Mouse (Mus musculus) heart, embryonic 16.5 days (tissue): ENCODE data around the gene Gpm6b. TPM values are rescaled to one million over a fixed set of nuclear protein-coding genes. Genes with fewer than 3 reads are reported as not detected.
A peak's percentile ranks its signal among the peaks of the same experiment; 100 is the strongest.

Experiments used
- ATAC-seq: fragments of 200-750 bp; cut with Nextera tagmentation; replicated peaks from 2 replicates; pipeline ENCODE4 v1.8.0; 2017; ENCODE audit warnings: moderate number of reproducible peaks; ENCODE audit not compliant: insufficient read depth, low FRiP score; ENCODE audit errors: extremely low read depth
- H3K27ac ChIP-seq: fragments of 300-500 bp; sonication (generic); 2 replicates; pipeline ENCODE4 v1.5.1; 2014; ENCODE audit warnings: mild to moderate bottlenecking, low read length, control low read depth, moderate library complexity
- H3K27me3 ChIP-seq: fragments of 300-500 bp; sonication (generic); 2 replicates; pipeline ENCODE4 v1.6.1; 2014; ENCODE audit warnings: low read length, mixed read lengths; ENCODE audit not compliant: control insufficient read depth, insufficient read depth
- H3K36me3 ChIP-seq: fragments of 300-500 bp; sonication (generic); 2 replicates; pipeline ENCODE4 v1.6.1; 2014; ENCODE audit not compliant: control insufficient read depth, insufficient read depth
- H3K4me1 ChIP-seq: fragments of 300-500 bp; sonication (generic); 2 replicates; pipeline ENCODE4 v1.6.1; 2014; ENCODE audit warnings: low read length, mixed read lengths; ENCODE audit not compliant: control insufficient read depth, insufficient read depth
- H3K4me2 ChIP-seq: fragments of 300-500 bp; sonication (generic); 2 replicates; pipeline ENCODE4 v1.6.1; 2014; ENCODE audit warnings: low read depth, mild to moderate bottlenecking, control low read depth, low read length
- H3K4me3 ChIP-seq: fragments of 300-500 bp; sonication (generic); 2 replicates; pipeline ENCODE4 v1.5.1; 2014; ENCODE audit warnings: mild to moderate bottlenecking, control low read depth, low read length
- H3K9ac ChIP-seq: fragments of 300-500 bp; sonication (generic); 2 replicates; pipeline ENCODE4 v1.6.1; 2014; ENCODE audit warnings: low read length, control low read depth
- H3K9me3 ChIP-seq: fragments of 300-500 bp; sonication (generic); replicated peaks from 2 replicates; pipeline ENCODE4 v1.6.1; 2016; ENCODE audit warnings: low read length; ENCODE audit not compliant: control insufficient read depth
- WGBS: fragments of 180-500 bp; shearing (Covaris S2); extraction: QIAGEN DNeasy Blood & Tissue Kit; methylation state at CpG from one replicate; pipeline ENCODE4 v1.1.7; 2014; 5-methylcytosine and 5-hydroxymethylcytosine counted together
- polyA plus RNA-seq: library from polyadenylated mRNA; unstranded; fragments of >200 nt; fragmentation: Nextera tagmentation; extraction: Ambion mirVana; gene quantifications from 2 replicates; pipeline ENCODE4 v1.2.1, GENCODE M21; 2015

The Gpm6b gene
- polyA plus RNA-seq, 1 experiment from 2014 or later: 6.5 TPM

DNA sequence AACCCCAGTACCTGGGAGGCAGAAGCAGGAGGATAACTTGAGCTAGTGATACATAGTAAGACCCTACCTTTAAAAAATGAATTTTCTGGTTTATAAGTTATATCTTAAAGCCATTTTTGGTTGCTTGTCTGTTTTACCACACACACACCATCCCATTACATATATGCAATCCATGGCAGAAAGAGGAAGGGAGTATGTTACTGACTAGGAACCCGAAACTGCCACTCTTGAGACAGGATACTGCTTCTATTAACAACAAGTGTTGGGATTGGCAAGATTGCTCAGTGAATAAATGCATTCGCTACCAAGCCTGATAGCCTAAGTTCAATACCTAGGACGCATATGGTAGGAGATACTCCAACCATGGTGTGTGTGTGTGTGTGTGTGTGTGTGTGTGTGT, 117.6 kb downstream of the Gpm6b start:
- Histone ChIP-seq H3K36me3 (no peaks in the 10 kb centered on the region), H3K4me1 (no peaks in the 10 kb centered on the region), H3K9me3 (no peaks in the 10 kb centered on the region), H3K9ac (no peak overlapping the region), H3K27me3 (no peaks in the 10 kb centered on the region), H3K4me3 (no peak overlapping the region), H3K4me2 (no peak overlapping the region), H3K27ac (no peak overlapping the region)
- 85% methylated on average over 3 of the region's 3 CpGs for WGBS
- ATAC-seq: no peak

- H3K4me2 ChIP-seq: no peak overlapping the region
- H3K27ac ChIP-seq: no peak overlapping the region
- H3K9me3 ChIP-seq: no peaks in the 10 kb centered on the region
- H3K4me3 ChIP-seq: no peak overlapping the region
- 61% methylated on average over 2 of the region's 2 CpGs for WGBS
- H3K27me3 ChIP-seq: no peaks in the 10 kb centered on the region; the same call in 1 of the 2 replicates
- no peaks in the 10 kb centered on the region for H3K4me1 ChIP-seq
- ATAC-seq: no peak
- H3K9ac ChIP-seq: no peak overlapping the region
- H3K36me3 ChIP-seq: no peaks in the 10 kb centered on the region
These were observed 120.2 kb downstream of the Gpm6b start for GRCm38 (mm10) chrX:166358955-166359354.

DNA sequence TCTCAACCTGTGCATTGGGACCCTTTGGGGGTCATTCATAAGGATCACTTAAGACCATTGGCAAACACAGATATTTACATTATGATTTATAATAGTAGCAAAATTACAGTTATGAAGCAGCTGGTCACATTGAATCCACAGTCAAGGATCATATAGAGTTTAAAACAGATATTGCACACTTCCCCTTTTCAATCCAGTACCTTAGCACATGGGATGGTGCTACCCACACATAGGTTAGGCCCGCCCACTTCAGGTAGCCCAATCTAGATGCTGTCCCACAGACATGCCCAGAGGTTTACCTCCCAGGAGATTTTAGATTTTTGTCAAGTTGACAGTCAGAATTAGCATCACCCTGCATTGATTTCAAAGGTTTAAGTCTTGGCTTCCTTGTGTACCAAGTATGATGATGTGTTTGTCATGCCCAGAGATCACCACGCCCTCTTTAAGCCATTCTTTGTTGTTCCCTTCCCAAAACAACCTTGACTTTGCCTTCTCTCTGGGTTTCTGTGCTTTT, 121.3 kb downstream of the Gpm6b start:
- H3K9ac ChIP-seq: no peak overlapping the region

GRCm38 (mm10) chrX:166360455-166360854, 121.7 kb downstream of the Gpm6b start:
- Histone ChIP-seq H3K4me1 (no peaks in the 10 kb centered on the region), H3K9ac (no peak overlapping the region), H3K36me3 (no peaks in the 10 kb centered on the region), H3K4me3 (no peak overlapping the region), H3K27ac (no peak overlapping the region), H3K4me2 (no peak overlapping the region), H3K27me3 (no peaks in the 10 kb centered on the region; the same call in 1 of the 2 replicates), H3K9me3 (no peaks in the 10 kb centered on the region)
- 77% methylated on average over 4 of the region's 4 CpGs for WGBS
- ATAC-seq: no peak

More for the DNA sequence above, 121.3 kb downstream of the Gpm6b start:
- H3K9me3 ChIP-seq: no peaks in the 10 kb centered on the region
- no peak overlapping the region for H3K27ac ChIP-seq
- H3K4me3 ChIP-seq: no peak overlapping the region
- no peak overlapping the region for H3K4me2 ChIP-seq
- no peaks in the 10 kb centered on the region for H3K4me1 ChIP-seq
- 77% methylated on average over 2 of the region's 2 CpGs for WGBS
- no peaks in the 10 kb centered on the region for H3K36me3 ChIP-seq
- H3K27me3 ChIP-seq: no peaks in the 10 kb centered on the region; the same call in 1 of the 2 replicates
- ATAC-seq: no peak

- WGBS: 74% methylated on average over 8 of the region's 8 CpGs
- no peak overlapping the region for H3K4me2 ChIP-seq
These were observed 126.9 kb downstream of the Gpm6b start for GRCm38 (mm10) chrX:166365458-166366213.

GRCm38 (mm10) chrX:166376681-166377328, 138.1 kb downstream of the Gpm6b start:
- WGBS: 69% methylated on average over 9 of the region's 9 CpGs
- Histone ChIP-seq H3K9ac (no peak overlapping the region), H3K36me3 (no peaks in the 10 kb centered on the region), H3K4me3 (no peak overlapping the region), H3K4me1 (no peaks in the 10 kb centered on the region), H3K27ac (no peak overlapping the region), H3K27me3 (no peaks in the 10 kb centered on the region), H3K9me3 (no peaks in the 10 kb centered on the region), H3K4me2 (no peak overlapping the region)
- no peak for ATAC-seq

More at GRCm38 (mm10) chrX:166365458-166366213, 126.9 kb downstream of the Gpm6b start:
- no peak overlapping the region for H3K4me3 ChIP-seq
- H3K9ac ChIP-seq: no peak overlapping the region
- no peak overlapping the region for H3K27ac ChIP-seq
- no peaks in the 10 kb centered on the region; the same call in 1 of the 2 replicates for H3K27me3 ChIP-seq
- no peaks in the 10 kb centered on the region for H3K36me3 ChIP-seq
- H3K4me1 ChIP-seq: no peaks in the 10 kb centered on the region
- ATAC-seq: no peak
- no peaks in the 10 kb centered on the region for H3K9me3 ChIP-seq

DNA sequence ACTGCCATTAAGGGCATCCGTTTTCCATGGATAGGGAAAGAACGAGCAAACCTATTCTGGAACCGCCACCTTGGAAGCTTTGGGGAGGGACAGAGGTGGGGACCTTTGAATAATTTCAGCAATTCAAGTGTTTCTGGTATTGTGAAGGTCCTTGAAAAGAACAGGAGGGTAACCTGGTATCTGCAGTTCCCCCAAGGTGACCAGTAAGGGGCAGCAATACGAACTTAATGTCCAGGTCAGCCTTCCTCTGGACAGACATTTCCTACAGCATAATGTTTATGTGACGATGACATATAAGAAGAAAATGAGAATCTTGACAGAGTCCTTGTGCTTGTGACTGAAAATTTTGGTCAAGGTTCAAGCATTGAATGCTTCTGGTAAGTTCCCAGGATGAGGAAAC, 139.9 kb downstream of the Gpm6b start:
- no peak overlapping the region for H3K9ac ChIP-seq
- no peaks in the 10 kb centered on the region for H3K27me3 ChIP-seq
- no peaks in the 10 kb centered on the region for H3K36me3 ChIP-seq
- H3K4me1 ChIP-seq: no peaks in the 10 kb centered on the region
- ATAC-seq: no peak
- H3K9me3 ChIP-seq: no peaks in the 10 kb centered on the region
- H3K4me3 ChIP-seq: no peak overlapping the region
- no peak overlapping the region for H3K4me2 ChIP-seq
- no peak overlapping the region for H3K27ac ChIP-seq
- 83% methylated on average over 5 of the region's 5 CpGs for WGBS

DNA sequence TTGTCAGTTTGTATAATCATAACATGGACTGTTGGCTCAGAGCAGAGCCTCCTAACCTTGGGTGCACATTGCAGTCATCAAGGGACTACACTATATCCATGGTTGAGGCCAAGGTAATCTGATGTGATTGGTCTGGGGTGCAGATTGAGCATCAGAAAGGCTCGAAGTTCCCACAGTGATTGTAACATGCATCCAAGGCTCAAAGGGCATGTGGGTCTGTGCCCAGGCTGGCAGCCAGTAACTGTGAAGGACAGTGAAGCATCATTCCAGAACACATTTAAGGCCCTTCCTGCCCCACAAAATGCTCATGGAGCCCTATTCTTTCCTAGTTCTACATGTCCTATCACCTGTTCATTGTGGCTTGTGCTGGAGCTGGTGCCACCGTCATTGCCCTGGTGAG, 144.9 kb downstream of the Gpm6b start:
- no peak overlapping the region for H3K4me2 ChIP-seq
- H3K27me3 ChIP-seq: no peaks in the 10 kb centered on the region
- no peaks in the 10 kb centered on the region for H3K36me3 ChIP-seq
- no peak for ATAC-seq
- H3K4me1 ChIP-seq: no peaks in the 10 kb centered on the region
- no peaks in the 10 kb centered on the region for H3K9me3 ChIP-seq
- no peak overlapping the region for H3K4me3 ChIP-seq
- WGBS: 74% methylated on average over 2 of the region's 2 CpGs
- H3K27ac ChIP-seq: no peak overlapping the region
- no peak overlapping the region for H3K9ac ChIP-seq

DNA sequence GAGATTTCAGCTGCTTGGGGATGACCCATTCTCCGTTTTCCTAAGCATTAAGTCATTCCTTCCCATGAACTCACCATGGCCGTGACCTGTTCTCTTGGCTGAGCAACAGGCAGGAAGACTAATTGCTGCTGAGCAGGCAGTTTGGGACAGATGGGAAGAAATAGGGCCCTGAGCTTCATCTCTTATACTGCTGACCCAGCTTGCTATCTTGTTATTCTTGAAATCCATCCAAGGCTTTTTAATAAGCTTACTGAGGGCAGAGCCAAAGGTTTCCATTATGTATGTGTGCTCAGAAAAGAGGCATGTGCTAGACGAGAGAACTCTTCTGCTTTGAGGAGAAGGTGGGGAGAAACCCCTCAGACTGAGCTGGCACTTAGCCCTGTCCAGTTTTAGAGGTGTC, 146.2 kb downstream of the Gpm6b start:
- no peaks in the 10 kb centered on the region for H3K27me3 ChIP-seq
- H3K4me3 ChIP-seq: no peak overlapping the region
- H3K27ac ChIP-seq: no peak overlapping the region
- peak; percentile 79 for ATAC-seq
- H3K4me1 ChIP-seq: no peaks in the 10 kb centered on the region
- no peak overlapping the region for H3K9ac ChIP-seq
- H3K9me3 ChIP-seq: no peaks in the 10 kb centered on the region
- no peak overlapping the region for H3K4me2 ChIP-seq
- H3K36me3 ChIP-seq: no peaks in the 10 kb centered on the region
- 54% methylated on average over 3 of the region's 3 CpGs for WGBS
